Mouse (Mus musculus) ES-CJ7 (cell line): ENCODE results near the gene Ankrd9.

ENCODE experiments used
- DNase-seq: peaks from one replicate; pipeline ENCODE4 v3.0.0; 2011; ENCODE audit warnings: low read depth, low spot score

Ankrd9 gene

GRCm38 (mm10) chr12:110961973-110962372 is 16.9 kb downstream of the Ankrd9 start:
- no peak for DNase-seq

- no peak for DNase-seq
Measured at GRCm38 (mm10) chr12:110954351-110954991, 24.4 kb downstream of the Ankrd9 start.

- no peak for DNase-seq
Measured at GRCm38 (mm10) chr12:110953900-110954299, 24.9 kb downstream of the Ankrd9 start.

- DNase-seq, result no peak
Measured at GRCm38 (mm10) chr12:110953443-110953842, 25.4 kb downstream of the Ankrd9 start.

- DNase-seq, result no peak
Measured at GRCm38 (mm10) chr12:110952628-110953385, 26.0 kb downstream of the Ankrd9 start.

- peak; percentile 19 for DNase-seq
Measured at GRCm38 (mm10) chr12:110951236-110951635, 27.6 kb downstream of the Ankrd9 start.

- DNase-seq, result no peak
Measured at GRCm38 (mm10) chr12:110950151-110950550, 28.7 kb downstream of the Ankrd9 start.

GRCm38 (mm10) chr12:110949410-110949809 is 29.4 kb downstream of the Ankrd9 start:
- DNase-seq, result no peak

GRCm38 (mm10) chr12:110948910-110949201 is 30.0 kb downstream of the Ankrd9 start:
- no peak for DNase-seq

GRCm38 (mm10) chr12:110948082-110948909 is 30.5 kb downstream of the Ankrd9 start:
- no peak for DNase-seq

GRCm38 (mm10) chr12:110946216-110946615 is 32.6 kb downstream of the Ankrd9 start:
- no peak for DNase-seq

GRCm38 (mm10) chr12:110940869-110941268 is 38.0 kb downstream of the Ankrd9 start:
- DNase-seq, result no peak

GRCm38 (mm10) chr12:110939385-110939784 is 39.5 kb downstream of the Ankrd9 start:
- DNase-seq, result no peak

GRCm38 (mm10) chr12:110937496-110937895 is 41.3 kb downstream of the Ankrd9 start:
- no peak for DNase-seq

GRCm38 (mm10) chr12:110935983-110936620 is 42.7 kb downstream of the Ankrd9 start:
- DNase-seq, result peak; percentile 73

GRCm38 (mm10) chr12:110932820-110933219 is 46.0 kb downstream of the Ankrd9 start:
- DNase-seq, result no peak
